Mouse (Mus musculus) myocyte (in vitro differentiated cells): ENCODE results near the gene Vdac1.

Experiments used
- MAX ChIP-seq: IDR thresholded peaks from one replicate; pipeline ENCODE4 v1.6.1; 2011; ENCODE audit warnings: low read depth, mild to moderate bottlenecking, control low read depth
- POLR2A ChIP-seq: IDR thresholded peaks from one replicate; pipeline ENCODE4 v1.6.1; 2011; ENCODE audit warnings: low read depth, mild to moderate bottlenecking, control low read depth, moderate library complexity; ENCODE audit not compliant: insufficient read length
- USF1 ChIP-seq: IDR thresholded peaks from one replicate; pipeline ENCODE4 v1.6.1; 2011; ENCODE audit warnings: low read depth, mild to moderate bottlenecking, control low read depth, moderate library complexity

DNA sequence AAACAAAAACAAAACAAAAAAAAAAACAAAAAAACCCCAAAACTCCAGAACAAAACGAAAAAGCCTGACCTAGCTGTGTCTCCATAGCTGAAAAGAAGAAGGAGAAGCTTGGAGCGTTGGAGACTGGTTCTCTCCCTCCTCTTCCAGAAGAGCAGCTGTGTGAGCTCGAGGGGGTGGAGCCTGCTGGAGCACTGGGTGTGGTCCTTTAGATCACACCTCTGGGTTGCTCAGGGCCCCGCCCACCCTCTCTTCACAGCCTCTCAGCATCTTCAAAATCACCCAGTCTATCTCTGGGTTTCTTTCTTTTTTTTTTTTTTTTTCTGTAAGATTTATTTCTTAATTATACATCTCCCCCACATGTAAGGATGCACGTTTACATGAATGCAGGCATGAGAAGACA is 58.6 kb downstream of the Vdac1 start:
- TF ChIP-seq POLR2A (no peak), MAX (no peak), USF1 (no peak)
